Mouse (Mus musculus): ENCODE measurements around the gene Fam19a2.

Gene Fam19a2

DNA sequence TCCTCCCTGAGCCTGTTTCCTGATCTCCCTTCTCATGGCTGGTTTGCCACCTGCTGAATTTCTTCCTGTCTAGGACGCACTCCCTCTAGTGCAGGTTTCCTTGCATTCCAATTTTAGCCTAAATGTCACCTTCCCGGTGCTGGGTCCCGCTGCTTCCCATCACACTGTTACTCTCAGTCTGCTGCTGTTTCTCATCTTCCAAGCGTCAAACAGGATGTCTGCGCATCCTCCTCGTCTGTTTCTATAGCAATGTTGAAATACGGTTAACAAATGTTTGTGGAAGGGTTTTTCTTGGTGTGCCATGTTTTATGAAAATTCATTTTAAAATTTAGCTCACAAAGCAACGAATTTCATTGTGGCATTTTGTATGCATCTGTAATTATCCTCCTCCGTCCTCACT, 131.6 kb downstream of the Fam19a2 start:
- DNase-seq, result no peak

GRCm38 (mm10) chr10:123398136-123398535, 134.3 kb downstream of the Fam19a2 start:
- DNase-seq, result no peak

DNA sequence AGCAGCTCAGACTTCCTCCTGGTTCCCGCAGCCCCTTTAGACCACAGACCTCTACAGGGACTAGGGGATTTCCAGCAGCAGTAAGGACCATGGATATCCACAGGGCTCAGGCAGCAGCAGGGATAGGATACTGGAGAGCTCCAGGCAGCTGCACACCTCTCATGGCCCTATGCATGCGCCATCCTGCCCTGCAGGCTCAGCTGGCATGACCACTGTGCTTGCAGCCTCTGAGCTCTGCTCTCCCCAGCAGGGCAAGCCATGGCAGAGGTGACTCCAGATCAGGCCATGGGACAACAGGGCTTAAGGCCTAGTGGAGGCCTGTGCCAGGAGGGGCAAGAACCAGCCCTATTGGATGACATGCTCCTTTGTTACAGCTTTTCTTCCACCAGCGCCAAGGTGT, 137.4 kb downstream of the Fam19a2 start:
- no peak for DNase-seq

DNA sequence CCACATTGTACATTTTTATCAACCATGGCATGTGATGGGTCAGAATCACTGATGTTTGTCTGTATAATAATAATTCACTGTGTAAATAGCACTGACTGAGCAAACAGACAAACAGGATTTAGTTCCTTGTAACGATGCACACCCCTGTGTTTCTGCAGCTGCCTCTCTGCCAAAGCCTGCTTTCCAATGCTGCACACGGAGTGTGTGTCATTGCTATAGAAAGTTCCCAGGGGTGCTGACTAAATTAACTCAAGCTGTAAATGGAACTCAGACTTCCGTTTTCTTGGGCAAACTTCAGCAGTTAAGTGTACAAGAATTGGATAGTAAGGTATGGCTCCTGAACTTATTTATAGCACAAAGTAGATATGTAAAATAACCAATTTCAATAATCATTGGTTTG, 138.7 kb downstream of the Fam19a2 start:
- no peak for DNase-seq

DNA sequence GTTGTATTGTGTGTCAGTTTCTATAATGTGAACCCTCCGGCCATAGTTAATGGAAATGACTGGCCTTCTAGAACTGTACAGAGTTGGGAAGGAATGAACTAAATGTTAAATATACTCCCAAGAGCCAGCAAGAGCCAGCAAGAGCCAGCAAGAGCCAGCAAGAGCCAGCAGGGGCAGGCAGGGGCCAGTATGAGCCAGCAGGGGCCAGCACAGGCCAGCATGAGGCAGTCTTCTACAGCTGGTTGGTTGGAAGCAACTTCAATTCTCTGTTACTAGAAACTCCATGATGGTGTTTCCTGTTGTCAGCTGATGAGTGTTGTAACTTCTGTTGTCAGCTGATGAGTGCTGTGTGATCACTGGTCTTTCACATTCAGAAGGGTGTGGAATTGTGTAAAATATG, 151.2 kb downstream of the Fam19a2 start:
- DNase-seq, result no peak

DNA sequence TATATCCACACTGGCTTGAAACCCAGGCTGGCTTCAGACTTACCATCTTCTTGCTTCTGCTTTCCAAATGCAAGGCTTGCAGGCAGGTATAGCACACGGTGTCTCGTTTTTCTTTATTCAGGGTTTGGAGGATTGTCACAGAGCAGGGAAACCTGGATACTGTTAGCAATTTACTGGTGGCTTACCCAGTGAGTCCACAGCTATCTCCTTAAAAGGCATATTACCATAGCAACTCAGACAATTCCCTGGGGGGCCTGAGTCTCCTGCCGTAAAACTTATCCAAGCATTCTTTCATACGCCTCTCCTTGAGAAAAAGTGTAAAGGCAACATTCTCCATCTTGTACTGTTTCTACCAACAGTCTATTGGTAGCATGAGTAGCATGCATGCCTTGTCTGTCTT, 152.2 kb downstream of the Fam19a2 start:
- DNase-seq, result no peak

GRCm38 (mm10) chr10:123418616-123419173, 154.9 kb downstream of the Fam19a2 start:
- DNase-seq, result no peak

- DNase-seq, result no peak
Observed at GRCm38 (mm10) chr10:123420249-123420648, 156.5 kb downstream of the Fam19a2 start.

DNA sequence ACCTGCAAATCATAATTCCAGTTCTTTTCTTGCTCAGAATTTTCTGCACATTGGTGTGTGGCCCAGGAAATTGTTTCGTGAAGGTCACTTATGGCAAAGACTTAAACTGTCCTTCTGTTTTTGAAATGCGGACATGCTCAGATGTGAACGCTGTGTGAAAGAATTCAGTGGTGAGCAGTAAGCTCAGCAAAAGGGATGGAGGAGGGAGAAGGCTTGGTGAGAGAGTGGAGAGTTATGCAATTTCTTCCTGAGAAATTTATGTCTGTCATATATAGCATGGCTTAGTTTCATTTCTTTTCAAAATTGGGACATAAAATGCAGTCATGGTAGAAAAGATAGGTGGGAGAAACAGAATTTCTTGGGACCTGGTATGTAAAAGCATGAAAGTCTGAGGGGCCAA, 160.7 kb downstream of the Fam19a2 start:
- no peak for DNase-seq

- DNase-seq, result no peak
Observed at GRCm38 (mm10) chr10:123426527-123427363, 162.9 kb downstream of the Fam19a2 start.

GRCm38 (mm10) chr10:123431569-123431968, 167.8 kb downstream of the Fam19a2 start:
- DNase-seq, result no peak

GRCm38 (mm10) chr10:123437576-123437975, 173.8 kb downstream of the Fam19a2 start:
- DNase-seq, result no peak

- DNase-seq, result no peak
Observed at GRCm38 (mm10) chr10:123456800-123457199, 193.0 kb downstream of the Fam19a2 start.

GRCm38 (mm10) chr10:123460466-123460865, 196.7 kb downstream of the Fam19a2 start:
- DNase-seq, result no peak

DNA sequence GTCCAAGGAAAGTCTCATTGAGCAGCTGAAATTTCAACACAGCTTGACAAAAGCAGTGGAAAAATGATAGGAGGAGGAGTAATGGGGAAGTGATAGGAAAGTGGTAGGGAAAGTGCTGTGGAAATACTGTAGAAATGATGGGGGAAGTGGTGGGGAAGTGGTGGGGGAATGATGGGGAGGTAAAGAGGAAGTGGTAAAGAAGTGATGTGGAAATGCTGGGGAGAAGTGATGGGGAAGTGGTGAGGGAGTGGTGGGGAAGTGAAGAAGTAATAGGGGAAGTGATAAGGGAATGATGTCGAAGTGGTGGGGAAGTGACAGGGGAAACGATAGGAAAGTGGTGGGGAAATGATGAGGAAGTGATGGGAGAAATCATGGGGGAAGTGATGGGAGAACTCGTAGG, 198.5 kb downstream of the Fam19a2 start:
- no peak for DNase-seq

- no peak for DNase-seq
Observed at GRCm38 (mm10) chr10:123514749-123515148, 251.0 kb downstream of the Fam19a2 start.

- DNase-seq, result no peak
Observed at GRCm38 (mm10) chr10:123520613-123521012, 256.8 kb downstream of the Fam19a2 start.

DNA sequence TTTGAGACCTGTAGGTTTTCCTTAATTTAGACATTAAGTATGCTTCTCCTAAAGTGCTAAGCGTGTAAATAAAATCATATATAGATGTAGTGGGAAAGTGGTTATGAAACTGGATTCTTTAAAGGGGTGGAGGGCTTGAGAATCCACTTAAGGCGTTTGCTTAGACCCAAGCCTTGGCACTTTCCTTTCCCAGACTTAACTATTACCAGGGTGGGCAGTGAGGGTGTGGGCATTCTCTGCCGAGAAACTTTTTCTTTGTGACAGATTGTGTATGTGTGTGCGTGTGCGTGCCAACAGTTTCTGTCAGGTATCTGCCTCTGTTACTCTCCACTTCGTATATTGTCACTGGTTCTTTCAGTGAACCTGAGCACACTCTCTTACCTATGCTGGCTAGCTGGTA, 257.4 kb downstream of the Fam19a2 start:
- DNase-seq, result no peak

DNA sequence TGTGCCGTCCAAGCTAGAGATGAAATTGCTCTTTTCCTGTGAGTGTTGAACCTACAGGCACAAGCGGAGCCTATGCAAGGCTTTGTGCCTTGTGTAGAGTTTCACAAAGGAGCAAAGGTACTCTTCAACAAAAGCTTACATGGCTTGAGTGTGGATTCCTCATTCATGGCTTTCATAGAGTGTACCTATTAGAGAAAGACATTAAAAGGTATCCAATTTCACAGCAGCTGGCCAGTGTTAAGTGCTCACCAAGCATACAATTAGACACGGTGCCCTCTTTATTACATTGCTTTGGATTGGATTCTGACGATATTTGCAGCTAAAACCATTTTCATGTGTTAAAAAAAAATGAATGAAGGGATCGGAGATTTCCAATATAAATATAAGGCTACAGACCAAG, 261.6 kb downstream of the Fam19a2 start:
- no peak for DNase-seq

DNA sequence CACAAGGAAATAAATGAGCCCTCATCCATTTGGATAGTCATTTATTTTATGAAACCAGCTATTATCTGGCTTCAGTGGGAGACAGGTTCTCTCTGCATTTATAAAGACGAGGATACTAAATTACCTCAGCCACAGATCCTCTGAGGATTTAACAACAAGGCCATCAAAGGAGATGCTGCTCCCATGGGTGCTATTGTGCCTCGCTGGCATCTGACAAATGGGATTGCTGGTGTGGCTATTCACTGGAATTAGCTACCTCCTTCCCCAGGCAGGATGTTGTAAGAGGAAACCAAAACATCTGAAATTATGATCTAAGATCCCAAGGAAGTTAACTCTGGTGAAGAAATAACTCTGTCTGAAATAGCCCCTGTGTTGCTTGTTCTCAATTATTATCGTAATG, 262.3 kb downstream of the Fam19a2 start:
- no peak for DNase-seq

DNA sequence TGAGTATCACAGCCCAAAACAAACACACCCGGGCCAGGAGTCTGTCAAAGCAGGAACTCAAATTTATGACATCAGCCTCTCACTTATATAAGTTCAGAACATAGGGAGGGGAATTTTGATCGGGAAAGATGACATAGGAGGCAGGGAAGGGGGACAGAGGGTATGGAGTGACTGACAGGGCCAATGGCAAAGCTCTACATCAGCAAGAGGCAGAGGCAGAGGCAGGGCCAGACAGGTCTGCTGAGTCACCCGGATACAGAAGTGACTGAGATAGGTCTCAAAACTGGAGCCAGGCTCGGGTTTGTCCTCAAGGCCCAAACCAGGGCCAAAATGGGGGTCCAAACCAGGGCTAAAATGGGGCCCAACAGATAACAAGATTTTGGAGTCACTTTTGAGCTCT, 272.3 kb downstream of the Fam19a2 start:
- DNase-seq, result no peak

DNA sequence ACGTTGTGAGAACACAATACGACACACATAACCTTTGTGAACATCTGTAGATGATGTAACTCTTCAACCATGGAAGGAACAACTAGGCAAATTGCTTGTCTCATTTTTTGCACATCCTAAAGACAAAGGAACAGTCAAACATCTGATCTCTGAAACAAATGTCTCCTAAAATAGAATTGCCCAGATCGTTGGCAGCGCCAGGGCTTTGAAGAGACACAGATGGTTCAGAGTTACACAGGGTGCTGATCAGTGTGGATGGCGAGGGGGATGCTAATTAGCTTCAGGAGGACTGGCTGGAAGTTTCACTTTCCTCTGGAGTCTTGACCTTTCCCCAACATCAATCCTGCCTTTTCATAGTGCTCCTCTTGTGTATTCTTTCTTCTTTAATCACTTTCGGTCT, 284.6 kb downstream of the Fam19a2 start:
- DNase-seq, result no peak

DNA sequence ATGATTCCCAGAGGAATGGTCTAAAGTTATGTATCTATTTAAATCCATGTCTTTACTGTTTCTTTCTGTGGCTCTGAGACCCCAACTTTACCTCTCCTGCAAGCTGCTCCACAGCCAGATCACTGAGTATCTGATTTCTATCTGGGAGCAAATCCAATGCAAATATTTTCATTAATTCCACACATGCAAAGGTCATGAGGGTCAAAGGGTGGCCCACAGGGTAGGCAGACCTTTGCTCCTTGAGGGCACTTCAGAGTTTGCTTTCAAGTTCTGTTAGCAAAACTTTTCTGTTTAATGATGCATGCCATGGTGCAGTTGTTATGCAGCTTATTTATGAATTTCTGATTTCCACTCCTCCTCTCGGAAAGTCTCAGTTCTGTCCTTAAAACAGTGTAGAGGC, 303.9 kb downstream of the Fam19a2 start:
- DNase-seq, result no peak

DNA sequence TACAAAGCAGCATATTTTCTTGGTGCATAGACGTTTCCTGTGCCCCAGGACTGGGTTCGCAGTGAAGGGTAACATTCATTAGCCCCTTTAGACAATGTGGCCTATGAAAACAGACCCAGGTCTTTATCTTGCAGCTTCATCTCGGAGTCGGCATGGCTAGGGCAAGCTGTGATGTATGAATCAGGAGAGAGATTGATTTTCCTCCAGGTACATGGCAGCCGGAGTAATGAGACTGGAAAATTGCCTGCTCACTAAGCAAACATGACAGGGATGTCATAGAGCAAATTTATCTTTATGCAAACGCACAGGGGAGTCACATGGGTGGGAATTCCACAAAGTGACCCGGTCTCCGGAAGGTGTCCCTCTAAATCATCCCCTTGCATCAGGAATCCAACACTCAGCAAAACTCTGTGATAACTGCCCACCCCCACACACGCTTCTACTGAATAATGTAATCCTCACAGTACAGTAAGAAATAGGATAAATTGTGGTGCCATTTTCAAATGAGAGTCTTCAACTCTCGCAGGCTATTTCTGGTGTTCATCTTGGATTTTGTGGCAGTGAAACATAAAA, 306.9 kb downstream of the Fam19a2 start:
- no peak for DNase-seq

All from thymus, postnatal 36 days (tissue).